Mouse (Mus musculus): ENCODE measurements around the gene Oat.

The Oat gene

GRCm38 (mm10) chr7:132593762-132594161 lies 17.6 kb upstream of the Oat start:
- peak; percentile 88 for ATAC-seq (ENCODE audit: low TSS enrichment)

- no peak for ATAC-seq (ENCODE audit: low TSS enrichment)
Measured at GRCm38 (mm10) chr7:132589610-132590009, 13.4 kb upstream of the Oat start.

- ATAC-seq (ENCODE audit: low TSS enrichment) = peak; percentile 65; the same call in 1 of the 2 replicates
Measured at GRCm38 (mm10) chr7:132587167-132587566, 11.0 kb upstream of the Oat start.

- ATAC-seq (ENCODE audit: low TSS enrichment) = no peak
Measured at GRCm38 (mm10) chr7:132585695-132586491, 9.7 kb upstream of the Oat start.

GRCm38 (mm10) chr7:132581441-132581840 lies 5.2 kb upstream of the Oat start:
- no peak for ATAC-seq (ENCODE audit: low TSS enrichment)

GRCm38 (mm10) chr7:132580511-132580910 lies 4.3 kb upstream of the Oat start:
- no peak for ATAC-seq (ENCODE audit: low TSS enrichment)

GRCm38 (mm10) chr7:132576891-132577290 lies 693 bp upstream of the Oat start:
- ATAC-seq (ENCODE audit: low TSS enrichment) = no peak

- peak; percentile 95 for ATAC-seq (ENCODE audit: low TSS enrichment)
Measured at GRCm38 (mm10) chr7:132575623-132576022, 575 bp downstream of the Oat start.

- ATAC-seq (ENCODE audit: low TSS enrichment) = no peak
Measured at GRCm38 (mm10) chr7:132574646-132575045, 1.6 kb downstream of the Oat start.

GRCm38 (mm10) chr7:132573205-132573604 lies 3.0 kb downstream of the Oat start:
- ATAC-seq (ENCODE audit: low TSS enrichment) = no peak

- no peak for ATAC-seq (ENCODE audit: low TSS enrichment)
Measured at GRCm38 (mm10) chr7:132572738-132573137, 3.5 kb downstream of the Oat start.

- no peak for ATAC-seq (ENCODE audit: low TSS enrichment)
Measured at GRCm38 (mm10) chr7:132571481-132571880, 4.7 kb downstream of the Oat start.

GRCm38 (mm10) chr7:132570071-132570470 lies 6.1 kb downstream of the Oat start:
- peak; percentile 38; the same call in 1 of the 2 replicates for ATAC-seq (ENCODE audit: low TSS enrichment)

- ATAC-seq (ENCODE audit: low TSS enrichment) = no peak
Measured at GRCm38 (mm10) chr7:132568817-132569216, 7.4 kb downstream of the Oat start.

GRCm38 (mm10) chr7:132565831-132566230 lies 10.4 kb downstream of the Oat start:
- ATAC-seq (ENCODE audit: low TSS enrichment) = no peak

GRCm38 (mm10) chr7:132559138-132559766 lies 16.9 kb downstream of the Oat start:
- ATAC-seq (ENCODE audit: low TSS enrichment) = no peak

GRCm38 (mm10) chr7:132558141-132558736 lies 18.0 kb downstream of the Oat start:
- ATAC-seq (ENCODE audit: low TSS enrichment) = no peak

- no peak for ATAC-seq (ENCODE audit: low TSS enrichment)
Measured at GRCm38 (mm10) chr7:132556575-132556974, 19.6 kb downstream of the Oat start.

GRCm38 (mm10) chr7:132555911-132556310 lies 20.3 kb downstream of the Oat start:
- ATAC-seq (ENCODE audit: low TSS enrichment) = no peak

- no peak for ATAC-seq (ENCODE audit: low TSS enrichment)
Measured at GRCm38 (mm10) chr7:132554091-132554490, 22.1 kb downstream of the Oat start.

GRCm38 (mm10) chr7:132551351-132552126 lies 24.7 kb downstream of the Oat start:
- peak; percentile 98 for ATAC-seq (ENCODE audit: low TSS enrichment)

- ATAC-seq (ENCODE audit: low TSS enrichment) = no peak
Measured at GRCm38 (mm10) chr7:132547126-132547525, 29.1 kb downstream of the Oat start.

Data from frontal cortex, adult (tissue).